Mouse (Mus musculus): ENCODE data around the gene Prr18.

Gene Prr18

GRCm38 (mm10) chr17:8340407-8341359 is 3.4 kb downstream of the Prr18 start:
- DNase-seq (ENCODE audit: low spot score in 2 of 2) = no peak

GRCm38 (mm10) chr17:8341360-8341963 is 4.2 kb downstream of the Prr18 start:
- no peak for DNase-seq (ENCODE audit: low spot score in 2 of 2)

GRCm38 (mm10) chr17:8342706-8343105 is 5.4 kb downstream of the Prr18 start:
- DNase-seq (ENCODE audit: low spot score in 2 of 2) = no peak

GRCm38 (mm10) chr17:8343416-8343815 is 6.2 kb downstream of the Prr18 start:
- no peak for DNase-seq (ENCODE audit: low spot score in 2 of 2)

GRCm38 (mm10) chr17:8347765-8348285 is 10.6 kb downstream of the Prr18 start:
- no peak for DNase-seq (ENCODE audit: low spot score in 2 of 2)

GRCm38 (mm10) chr17:8348941-8349340 is 11.7 kb downstream of the Prr18 start:
- DNase-seq (ENCODE audit: low spot score in 2 of 2) = no peak

- DNase-seq (ENCODE audit: low spot score in 2 of 2) = no peak
Measured at GRCm38 (mm10) chr17:8351088-8351487, 13.8 kb downstream of the Prr18 start.

- DNase-seq (ENCODE audit: low spot score in 2 of 2) = no peak
Measured at GRCm38 (mm10) chr17:8355692-8356091, 18.4 kb downstream of the Prr18 start, which contains the start of gene T2. Gene T2 (plus strand): TSS chr17:8355992.

GRCm38 (mm10) chr17:8357498-8357897 is 20.2 kb downstream of the Prr18 start:
- no peak for DNase-seq (ENCODE audit: low spot score in 2 of 2)

- no peak for DNase-seq (ENCODE audit: low spot score in 2 of 2)
Measured at GRCm38 (mm10) chr17:8360876-8361275, 23.6 kb downstream of the Prr18 start.

GRCm38 (mm10) chr17:8361281-8362103 is 24.2 kb downstream of the Prr18 start:
- DNase-seq (ENCODE audit: low spot score in 2 of 2) = no peak

- DNase-seq (ENCODE audit: low spot score in 2 of 2) = no peak
Measured at GRCm38 (mm10) chr17:8367514-8368480, 30.5 kb downstream of the Prr18 start.

- DNase-seq (ENCODE audit: low spot score in 2 of 2) = no peak
Measured at GRCm38 (mm10) chr17:8368570-8368969, 31.3 kb downstream of the Prr18 start.

- no peak for DNase-seq (ENCODE audit: low spot score in 2 of 2)
Measured at GRCm38 (mm10) chr17:8369171-8369570, 31.9 kb downstream of the Prr18 start.

- no peak for DNase-seq (ENCODE audit: low spot score in 2 of 2)
Measured at GRCm38 (mm10) chr17:8370634-8371229, 33.5 kb downstream of the Prr18 start.

- DNase-seq (ENCODE audit: low spot score in 2 of 2) = peak; percentile 13 to 44
Measured at GRCm38 (mm10) chr17:8371834-8372233, 34.6 kb downstream of the Prr18 start.

GRCm38 (mm10) chr17:8372286-8373046 is 35.2 kb downstream of the Prr18 start:
- peak; percentile 58 to 82 for DNase-seq (ENCODE audit: low spot score in 2 of 2)

GRCm38 (mm10) chr17:8377298-8377697 is 40.0 kb downstream of the Prr18 start:
- DNase-seq (ENCODE audit: low spot score in 2 of 2) = no peak

GRCm38 (mm10) chr17:8385441-8385840 is 48.2 kb downstream of the Prr18 start:
- no peak for DNase-seq (ENCODE audit: low spot score in 2 of 2)

Measured in spleen, postnatal 10 days (tissue).